Mouse (Mus musculus): ENCODE data around the gene Serinc4.

The Serinc4 gene

DNA sequence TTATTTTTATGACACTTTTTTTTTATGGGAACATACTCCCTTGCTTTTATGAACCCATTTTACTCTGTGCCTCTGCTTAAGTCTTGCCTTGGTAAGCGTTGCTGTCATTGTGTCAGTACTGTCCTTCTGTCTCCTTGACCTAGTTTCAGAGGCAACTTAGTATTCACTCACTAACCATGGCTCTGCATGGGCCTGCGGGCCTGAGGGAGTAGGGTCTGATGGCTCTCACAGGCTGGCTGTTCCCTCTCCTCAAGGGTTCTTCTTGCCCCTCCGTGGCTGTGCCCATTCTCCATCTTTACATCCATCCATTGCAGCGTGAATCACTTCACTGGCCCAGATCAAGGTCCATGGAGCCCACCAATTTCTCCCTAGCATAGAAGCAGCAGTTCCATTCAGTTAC lies 10.1 kb downstream of the Serinc4 start:
- DNase-seq, result no peak

DNA sequence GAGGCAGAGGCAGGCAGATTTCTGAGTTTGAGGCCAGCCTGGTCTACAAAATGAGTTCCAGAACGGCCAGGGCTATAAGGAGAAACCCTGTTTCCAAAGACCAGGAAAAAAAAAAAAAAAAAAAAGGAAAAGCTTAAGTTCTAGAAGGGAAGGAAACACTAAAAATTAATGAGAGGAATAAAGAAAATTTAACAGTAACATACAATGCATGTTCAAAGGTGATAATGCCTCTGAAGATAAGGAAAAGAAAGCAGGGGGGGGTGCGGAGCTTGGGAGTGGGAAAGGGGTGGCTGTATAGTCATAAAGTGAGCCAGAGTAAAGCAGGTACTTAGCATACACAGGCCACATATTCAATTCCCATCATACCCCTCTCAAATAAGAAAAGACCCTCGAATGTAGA lies 11.5 kb downstream of the Serinc4 start:
- DNase-seq, result no peak

DNA sequence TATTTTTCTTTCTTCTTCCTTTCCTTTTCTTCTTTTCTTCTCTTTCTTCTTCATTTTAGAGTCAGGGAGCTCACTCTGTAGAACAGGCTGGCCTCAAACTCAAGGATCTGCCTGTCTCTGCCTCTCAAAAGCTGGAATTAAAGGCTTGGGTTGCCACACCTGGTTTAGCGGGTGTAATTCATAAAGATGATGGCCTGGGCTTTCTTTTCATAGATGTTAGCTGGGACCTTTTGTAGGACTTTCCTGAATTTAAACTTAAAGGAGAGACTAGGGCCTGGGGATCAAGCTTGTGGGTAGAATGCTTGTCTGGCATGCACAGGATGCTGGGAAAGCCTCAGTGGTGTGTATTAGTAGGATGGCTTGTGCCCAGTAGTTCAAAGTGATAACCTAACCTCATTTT lies 12.4 kb downstream of the Serinc4 start, which contains the start of gene Ell3:
Ell3 (minus strand) TSS at position 101 of the 400 bp plus-strand sequence.
- DNase-seq, result no peak

DNA sequence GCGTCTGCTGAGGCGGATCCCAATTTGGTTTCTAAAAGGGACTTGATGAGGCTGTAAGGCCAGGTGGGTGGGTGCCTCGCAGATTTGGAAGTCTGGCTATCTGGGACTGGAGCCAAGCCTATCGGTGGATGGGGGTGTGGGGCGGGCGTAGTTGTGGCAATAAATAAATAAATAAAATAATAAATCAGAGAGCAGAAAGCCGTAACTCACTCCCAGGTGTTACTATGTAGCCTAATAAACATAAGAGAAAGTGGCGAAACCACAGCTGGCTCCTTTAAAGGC lies 13.6 kb downstream of the Serinc4 start:
- DNase-seq, result peak; percentile 23

- peak; percentile 91 for DNase-seq
These were observed 14.1 kb downstream of the Serinc4 start for GRCm38 (mm10) chr2:121442259-121443067.

- DNase-seq, result no peak
These were observed 14.8 kb downstream of the Serinc4 start for GRCm38 (mm10) chr2:121441800-121442199.

GRCm38 (mm10) chr2:121440834-121441605 lies 15.6 kb downstream of the Serinc4 start:
- no peak for DNase-seq

DNA sequence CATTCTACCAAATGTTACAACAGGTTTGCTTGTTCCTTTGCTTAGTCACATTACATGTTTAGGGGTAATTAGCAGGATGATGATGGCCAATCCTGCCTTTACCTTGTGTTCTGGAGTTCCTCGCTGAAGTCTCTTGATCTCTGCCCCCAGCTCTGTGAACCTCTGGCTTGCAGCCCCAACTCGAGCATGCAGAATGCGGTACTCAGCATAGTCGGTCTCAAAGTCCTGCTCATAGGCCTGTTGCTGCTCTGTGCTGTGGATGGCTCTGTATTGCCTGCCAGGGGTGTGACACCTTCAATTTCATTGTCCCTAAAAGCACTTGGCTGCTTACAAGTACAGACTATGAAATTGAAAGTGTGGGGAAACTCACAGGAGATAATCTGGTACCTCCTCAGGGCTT lies 16.8 kb downstream of the Serinc4 start:
- DNase-seq, result no peak

- no peak for DNase-seq
These were observed 21.7 kb downstream of the Serinc4 start for GRCm38 (mm10) chr2:121434854-121435253.

DNA sequence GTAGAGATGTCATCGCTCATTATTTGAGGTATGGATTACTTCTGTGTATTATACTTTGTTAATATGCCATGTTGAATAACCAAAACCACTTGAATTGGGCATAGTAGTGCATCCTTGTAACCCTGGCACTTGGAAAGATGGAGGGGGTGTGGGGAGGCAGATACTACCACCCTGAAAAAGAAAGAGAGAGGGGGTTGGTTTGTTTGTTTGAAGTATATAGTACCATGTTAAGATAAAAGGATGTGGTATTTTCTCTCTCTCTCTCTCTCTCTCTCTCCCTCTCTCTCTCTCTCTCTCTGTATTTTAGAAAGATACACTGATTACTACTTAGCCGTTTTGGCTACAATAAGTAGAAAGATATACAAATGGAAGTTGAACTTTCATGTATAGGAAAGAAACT lies 30.7 kb downstream of the Serinc4 start:
- DNase-seq, result no peak

- no peak for DNase-seq
These were observed 33.4 kb downstream of the Serinc4 start for GRCm38 (mm10) chr2:121423166-121423565.

DNA sequence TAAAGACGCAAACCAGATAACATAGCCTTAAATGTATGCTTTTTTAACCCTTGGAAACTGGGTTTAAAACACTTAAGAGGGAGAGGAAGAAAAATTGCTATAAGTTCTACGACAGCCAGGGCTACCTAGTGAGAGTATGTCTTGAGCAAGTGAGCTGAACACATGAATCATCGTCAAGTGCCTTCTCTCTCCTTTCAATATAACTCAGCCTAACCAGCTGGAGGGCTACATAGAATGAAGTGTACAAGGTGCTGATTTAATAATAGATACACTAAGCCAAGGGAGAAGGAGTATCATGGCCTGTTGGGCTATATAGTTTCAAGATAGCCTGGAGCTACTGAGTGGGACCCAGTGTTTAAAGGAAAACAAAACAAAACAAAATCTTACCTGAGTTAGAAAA lies 38.1 kb downstream of the Serinc4 start:
- DNase-seq, result no peak

- no peak for DNase-seq
These were observed 40.2 kb downstream of the Serinc4 start for GRCm38 (mm10) chr2:121416356-121416755.

DNA sequence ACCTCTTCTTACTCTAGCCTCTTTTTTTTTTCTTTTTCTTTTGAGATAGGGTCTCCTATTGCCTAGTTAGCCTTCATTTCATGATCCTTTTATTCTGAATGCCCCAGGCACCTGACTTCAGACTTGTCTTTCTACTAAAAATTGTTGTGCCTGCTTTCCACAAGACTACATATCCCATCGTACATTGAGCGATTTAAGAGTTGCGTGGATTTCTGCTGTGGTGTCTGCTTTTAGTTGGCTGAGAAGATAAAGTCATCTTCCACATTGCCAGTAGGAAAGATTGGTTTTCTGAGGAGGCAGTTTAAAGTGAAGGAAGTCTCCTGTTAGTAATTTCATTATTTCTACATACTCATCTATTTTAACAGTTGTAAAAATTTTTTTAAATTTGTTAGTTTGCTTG lies 41.0 kb downstream of the Serinc4 start:
- DNase-seq, result no peak

GRCm38 (mm10) chr2:121415103-121415502 lies 41.5 kb downstream of the Serinc4 start:
- DNase-seq, result no peak

GRCm38 (mm10) chr2:121414139-121414685 lies 42.4 kb downstream of the Serinc4 start:
- DNase-seq, result peak; percentile 75

DNA sequence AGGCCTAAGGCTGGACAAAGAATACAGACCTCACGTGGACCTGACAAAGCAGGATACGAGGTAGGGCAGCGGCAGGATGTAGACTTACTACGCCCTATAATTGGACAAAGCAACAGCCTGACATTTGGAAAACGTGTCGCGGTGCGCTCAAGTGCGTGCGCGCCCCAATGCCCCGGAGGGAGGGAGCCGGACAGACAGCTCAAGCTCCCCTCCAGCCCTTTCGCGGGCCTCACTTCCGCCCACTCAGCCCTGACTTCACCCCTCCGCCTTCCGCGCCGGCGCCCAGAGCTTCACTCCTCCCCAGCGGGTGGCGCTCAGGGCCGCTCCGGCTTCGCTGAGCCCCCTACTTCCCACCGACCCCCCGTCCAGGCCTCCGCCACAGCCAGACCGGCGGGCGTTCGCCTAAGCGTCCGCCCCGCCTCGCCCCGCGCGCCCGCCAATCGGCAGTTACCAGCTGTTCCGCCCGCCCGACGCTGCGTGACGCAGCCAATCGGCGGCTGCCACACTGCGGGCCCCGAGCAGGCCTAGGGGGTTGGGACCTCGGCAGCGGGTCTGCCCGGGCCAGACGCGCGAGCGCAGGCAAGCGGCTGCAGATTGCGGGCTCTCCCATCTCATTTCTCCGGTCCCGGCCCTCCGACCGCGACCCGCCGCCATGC lies 43.1 kb downstream of the Serinc4 start, which contains the start of the genes Pdia3 and Catsper2:
Pdia3 (plus strand) TSS at position 389 of the 656 bp plus-strand sequence.
Catsper2 (minus strand) TSS at position 406 of the 656 bp plus-strand sequence.
- DNase-seq, result peak; percentile 97

DNA sequence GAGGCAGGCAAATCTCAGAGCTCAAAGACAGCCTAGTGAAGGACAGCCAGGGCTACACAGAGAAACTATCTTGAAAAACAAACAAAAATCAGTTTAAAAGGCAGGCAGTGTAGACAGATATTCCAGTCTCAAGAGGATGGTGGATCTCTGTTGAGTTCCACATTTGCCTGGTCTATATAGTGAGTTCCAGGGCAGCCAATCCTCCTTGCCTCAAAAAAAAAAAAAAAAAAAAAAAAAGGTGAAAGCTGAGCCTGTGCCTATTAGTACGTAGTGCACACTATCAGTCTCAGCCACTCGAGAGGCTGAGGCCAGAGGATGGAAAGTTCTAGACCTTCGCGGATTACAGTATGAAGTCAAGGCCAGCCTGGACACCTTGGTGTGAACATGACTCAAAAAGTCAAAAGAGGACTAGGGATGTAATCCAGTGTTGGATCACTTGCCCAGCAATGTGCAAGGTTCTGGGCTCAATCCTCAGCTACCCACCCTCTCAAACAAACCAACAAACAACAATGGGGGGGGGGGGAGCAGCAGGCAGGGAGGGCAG lies 43.7 kb downstream of the Serinc4 start:
- DNase-seq, result peak; percentile 46

GRCm38 (mm10) chr2:121408160-121408559 lies 48.4 kb downstream of the Serinc4 start:
- peak; percentile 72 for DNase-seq

- no peak for DNase-seq
These were observed 53.3 kb downstream of the Serinc4 start for GRCm38 (mm10) chr2:121403296-121403695.

- DNase-seq, result peak; percentile 83
These were observed 60.0 kb downstream of the Serinc4 start for GRCm38 (mm10) chr2:121396624-121397023.

All from liver (tissue).